Mouse (Mus musculus): Measurements from ENCODE around the gene Slc31a2.

Slc31a2 gene

DNA sequence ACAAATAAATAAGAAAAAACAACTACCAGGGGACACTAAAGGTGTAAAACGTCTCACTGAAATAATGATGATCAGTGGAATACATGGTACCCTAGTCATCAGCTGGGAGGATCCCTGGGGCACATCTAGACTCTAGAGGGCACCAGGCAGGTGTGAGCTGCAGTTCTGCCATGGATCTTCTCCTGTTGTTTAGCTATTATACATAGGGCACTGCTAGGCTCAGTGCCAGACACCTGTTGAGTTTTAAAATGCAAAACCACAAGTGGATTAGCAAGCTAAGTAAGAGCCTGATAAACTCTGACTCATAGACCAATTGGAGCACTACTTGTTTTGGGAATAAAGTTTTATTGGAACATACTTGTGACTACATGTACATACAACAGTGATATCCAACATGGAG lies 55.9 kb downstream of the Slc31a2 start:
- DNase-seq (ENCODE audit: low read depth): no peak

DNA sequence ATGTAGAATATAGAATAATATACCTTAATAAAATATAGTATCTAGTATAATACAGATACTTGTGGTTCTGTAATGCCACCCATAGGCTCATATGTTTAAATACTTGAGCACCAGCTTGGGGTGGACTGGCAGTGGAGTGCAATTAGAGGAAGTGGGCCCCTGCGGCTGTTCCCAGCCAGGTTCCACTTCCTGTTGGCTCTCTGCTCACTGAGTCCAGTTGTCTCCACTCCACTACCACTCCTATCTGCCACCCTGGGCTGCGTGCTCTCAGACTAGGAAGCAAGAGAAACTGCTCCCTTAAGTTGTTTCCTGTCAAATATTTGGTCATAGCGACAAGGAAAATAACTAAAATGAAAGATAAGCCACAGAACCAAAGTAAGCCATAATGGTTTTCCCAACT lies 60.3 kb downstream of the Slc31a2 start:
- DNase-seq (ENCODE audit: low read depth): peak; percentile 20

DNA sequence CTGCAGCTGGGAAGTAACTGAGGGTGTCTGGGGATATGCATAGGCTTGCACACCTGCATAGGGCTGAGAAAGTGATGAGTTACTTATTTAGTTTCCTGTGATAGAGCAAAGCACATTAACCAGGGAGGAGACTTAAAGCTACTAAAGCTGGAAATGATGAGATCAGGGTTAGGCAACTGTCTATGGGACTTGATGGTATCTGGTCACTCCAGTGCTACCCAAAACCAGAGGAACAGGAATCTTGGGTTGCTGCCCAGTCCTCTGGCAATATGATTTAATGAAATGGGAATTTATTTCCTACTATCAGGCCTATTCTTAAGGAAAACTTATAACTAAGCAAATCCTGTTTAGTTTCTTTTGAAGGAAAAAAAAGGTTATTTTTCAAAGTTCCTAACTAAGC lies 63.7 kb downstream of the Slc31a2 start:
- no peak for DNase-seq (ENCODE audit: low read depth)

DNA sequence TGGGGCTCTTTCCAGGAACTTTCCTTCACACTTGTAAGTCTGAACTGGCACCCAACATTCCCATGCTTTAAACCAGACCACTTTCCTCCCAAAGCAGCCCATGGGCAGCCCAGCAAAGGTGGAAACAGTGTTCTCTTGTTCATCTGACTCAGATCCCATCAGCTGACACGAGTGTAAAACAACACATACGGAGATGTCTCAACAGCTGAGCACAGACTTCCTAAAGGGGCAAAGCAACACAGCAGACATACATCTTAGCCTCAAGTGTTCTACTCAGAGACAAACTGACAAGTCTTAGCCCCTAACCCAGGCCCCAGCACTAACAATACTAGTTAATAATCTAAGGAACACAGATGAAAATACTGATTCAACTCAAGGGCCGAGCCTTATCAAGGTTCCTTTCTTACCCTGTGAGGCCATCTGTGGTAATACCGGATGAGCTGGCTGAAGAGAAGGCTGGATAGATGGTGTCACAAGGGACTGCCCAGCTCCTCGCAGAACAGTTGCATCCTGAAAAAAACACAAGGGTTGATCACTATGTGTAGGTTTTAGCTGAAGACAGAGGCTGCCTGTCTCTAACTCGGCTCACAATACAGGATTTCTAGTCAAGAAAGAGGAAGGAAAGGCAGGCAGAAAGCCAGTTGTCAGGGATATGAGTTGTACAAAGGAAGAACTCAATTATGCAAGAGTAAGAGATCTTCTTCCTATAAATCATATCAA lies 66.7 kb downstream of the Slc31a2 start:
- DNase-seq (ENCODE audit: low read depth): no peak

DNA sequence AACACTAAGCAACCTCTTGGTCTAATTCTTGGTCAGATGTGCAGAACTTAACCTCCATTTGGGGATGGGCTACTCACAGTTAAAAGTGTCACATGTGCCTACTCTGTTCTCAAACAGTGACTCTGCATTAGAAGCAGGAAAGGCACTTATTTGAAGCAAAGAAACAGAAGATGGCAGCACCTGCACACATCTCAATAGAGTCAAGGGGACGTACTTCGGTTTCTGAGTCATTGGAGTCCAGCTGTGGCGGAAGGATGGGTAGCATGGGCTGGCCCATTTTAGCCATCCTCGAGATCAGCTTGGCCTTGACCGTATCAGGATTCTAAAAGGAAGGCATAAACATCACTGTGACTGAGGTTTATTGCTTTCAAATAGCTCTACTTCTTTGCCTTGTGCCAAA lies 69.6 kb downstream of the Slc31a2 start:
- no peak for DNase-seq (ENCODE audit: low read depth)

DNA sequence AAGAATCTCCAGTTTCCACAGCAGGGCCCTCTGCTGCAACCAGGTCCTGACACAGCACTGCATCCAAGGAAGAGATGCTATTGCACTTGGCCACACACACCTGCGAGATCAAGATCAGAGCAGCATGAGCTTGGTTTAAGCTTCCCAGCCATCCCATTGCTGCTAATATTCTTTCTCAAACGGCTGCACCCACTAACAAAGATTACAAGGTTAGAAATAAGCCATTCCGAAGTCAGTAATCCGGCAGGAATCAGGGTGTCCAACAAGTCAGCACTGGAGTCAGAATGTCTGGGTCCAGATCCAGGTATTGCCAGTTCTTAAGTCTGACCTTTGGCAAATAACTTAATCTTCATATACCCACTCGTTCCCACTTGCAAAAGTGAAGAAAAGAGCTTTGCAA lies 76.2 kb downstream of the Slc31a2 start:
- no peak for DNase-seq (ENCODE audit: low read depth)

DNA sequence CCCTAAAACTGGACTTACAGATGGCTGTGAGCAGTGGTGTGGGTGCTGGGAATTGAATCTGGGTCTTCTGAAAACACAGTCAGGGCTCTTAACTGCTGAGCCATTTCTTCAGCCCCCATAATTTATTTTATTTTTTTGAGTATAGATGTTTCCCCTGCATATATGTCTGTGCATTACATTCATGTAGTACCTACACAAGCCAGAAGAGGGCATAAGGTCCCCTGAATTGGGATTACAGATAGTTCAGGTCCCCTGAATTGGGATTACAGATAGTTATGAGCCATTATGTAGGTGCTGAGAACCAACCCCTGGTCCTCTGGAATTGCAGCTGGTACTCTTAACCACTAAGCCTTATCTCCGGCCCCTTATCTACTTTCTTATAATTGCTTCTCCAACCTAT lies 81.6 kb downstream of the Slc31a2 start:
- DNase-seq (ENCODE audit: low read depth): no peak

DNA sequence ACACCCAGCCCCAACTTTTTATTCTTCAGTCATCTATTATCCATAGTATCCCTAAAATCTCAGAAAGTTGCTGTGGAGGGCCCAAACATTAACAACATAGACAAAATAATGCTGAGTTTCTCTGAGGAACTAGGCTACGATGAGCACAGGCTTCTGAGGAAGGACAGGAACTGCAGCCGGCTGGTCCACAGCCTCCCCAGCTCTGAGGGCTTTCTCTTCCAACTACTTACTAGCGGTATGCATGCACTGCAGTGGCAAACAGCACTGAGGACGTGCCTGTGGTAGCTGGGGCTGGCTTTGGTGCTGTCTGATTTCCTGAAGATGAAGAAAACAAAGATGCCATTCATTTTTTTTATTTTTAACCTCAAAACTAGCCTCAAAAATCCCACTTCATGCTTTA lies 83.5 kb downstream of the Slc31a2 start:
- DNase-seq (ENCODE audit: low read depth): no peak

DNA sequence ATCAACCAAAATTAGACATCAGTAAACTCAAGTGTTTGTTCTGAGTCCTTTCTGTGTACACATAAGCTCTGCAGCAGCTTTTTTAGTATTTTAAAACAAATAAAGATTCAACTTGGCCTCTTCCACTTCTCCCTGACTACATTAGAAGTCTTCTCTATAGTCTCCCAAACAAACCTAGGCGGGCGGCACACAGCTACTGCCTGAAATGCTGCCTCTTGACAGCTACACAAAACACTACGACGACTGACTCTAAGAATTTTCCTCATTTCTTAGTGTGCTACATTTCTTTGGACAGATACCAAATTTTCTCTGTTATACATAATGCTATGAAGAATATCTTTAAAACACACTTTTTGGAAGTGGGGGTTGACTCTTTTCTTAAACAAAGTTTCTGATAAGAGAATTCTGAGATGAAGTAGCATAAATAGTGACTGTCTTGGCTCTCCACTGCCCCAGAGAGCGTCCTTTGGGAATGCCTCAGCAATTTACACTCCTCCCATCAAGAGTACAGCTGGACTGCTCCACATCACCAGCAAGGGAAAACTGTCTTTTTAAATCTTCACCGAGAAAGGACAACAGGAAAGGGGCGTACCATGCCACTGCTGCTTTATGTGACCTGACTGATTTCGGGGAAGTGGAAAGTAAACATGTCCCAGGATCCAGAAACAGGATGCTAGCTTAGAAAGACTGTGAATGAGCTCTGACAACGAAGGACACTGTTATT lies 85.4 kb downstream of the Slc31a2 start:
- DNase-seq (ENCODE audit: low read depth): no peak

All from c-Kit-positive CD71-negative TER-119-negative erythroid progenitor cells, embryonic 14.5 days (primary cell).